ENCODE assay signal across 12 mouse cellular contexts in the genomic region with DNA sequence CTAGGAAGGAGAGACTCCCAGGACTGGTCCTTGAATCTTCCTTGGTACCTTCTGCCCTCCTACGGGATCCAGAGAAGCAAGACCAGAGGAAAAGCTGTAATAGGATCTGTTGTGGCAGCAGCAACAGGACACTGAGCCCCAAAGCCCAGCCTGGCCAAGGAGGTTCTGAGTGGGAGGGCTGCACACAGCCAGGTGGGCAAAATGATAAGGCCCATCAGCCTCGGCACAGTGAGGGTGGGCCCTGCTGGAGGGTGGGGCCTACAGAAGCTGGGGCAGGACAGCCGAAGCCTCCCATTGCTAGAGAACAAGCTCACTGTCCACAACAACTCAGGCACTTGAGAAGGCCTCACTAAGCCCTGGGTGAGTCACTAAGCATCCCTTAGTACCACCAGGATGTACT. TPM values are rescaled to one million over a fixed set of nuclear protein-coding genes. Genes with fewer than 3 reads are reported as not detected.
A peak's percentile ranks its signal among the peaks of the same experiment; 100 is the strongest.
DNase-seq lines count a peak whose midpoint lies in the region; ATAC-seq and TF ChIP-seq lines count a peak whose summit lies in the region.
"Had no signal": no experiment of that assay in that cellular context is flagged by ENCODE, and none has a peak within 500 bp of the region (broad histone marks: within the 10 kb centered on the region; RNA-seq: fewer than 3 reads in every experiment).

No protein-coding gene starts in this region.

- no peak overlapping the region for H3K4me3 ChIP-seq in heart, adult 2 months
- no peak overlapping the region; the same call in 1 of the 2 replicates for H3K4me3 ChIP-seq in neural tube, embryonic 12.5 days
- H3K4me3 ChIP-seq in stomach, postnatal 0 days (ENCODE audit: low read depth, low read length): no peak overlapping the region

- WGBS in heart, adult 2 months: 45% methylated on average over 3 of the region's 3 CpGs
- WGBS in neural tube, embryonic 12.5 days: 86% methylated on average over 3 of the region's 3 CpGs
- 73% methylated on average over 3 of the region's 3 CpGs for WGBS in stomach, postnatal 0 days

- TF ChIP-seq CTCF in heart, adult 2 months (IDR thresholded peaks at IDR 0.05): no peak
- TF ChIP-seq CTCF in stomach, postnatal 0 days (IDR thresholded peaks at IDR 0.05; ENCODE audit: low read depth): no peak

- no peaks in the 10 kb centered on the region for H3K9me3 ChIP-seq in neural tube, embryonic 12.5 days
- H3K9me3 ChIP-seq in stomach, postnatal 0 days (ENCODE audit: control insufficient read depth, low read length): no peaks in the 10 kb centered on the region

- H3K9ac ChIP-seq in heart, adult 2 months (ENCODE audit: low read depth, low read length): no peak overlapping the region
- H3K9ac ChIP-seq in neural tube, embryonic 12.5 days: no peak overlapping the region
- peak overlapping the region; percentile 27; the same call in 1 of the 2 replicates for H3K9ac ChIP-seq in stomach, postnatal 0 days (ENCODE audit: low read length)

- 0 out of 2 replicates have a peak overlapping the region, but pooled peaks have one; percentile 5 for H3K4me2 ChIP-seq in neural tube, embryonic 12.5 days (replicated peaks)
- H3K4me2 ChIP-seq in stomach, postnatal 0 days (replicated peaks; ENCODE audit: low read depth): no peak overlapping the region

- H3K4me1 ChIP-seq in heart, adult 2 months (ENCODE audit: control insufficient read depth, insufficient read depth, low read length): peaks cover 3% of the 10 kb centered on the region
- peaks cover 17% of the 10 kb centered on the region for H3K4me1 ChIP-seq in neural tube, embryonic 12.5 days
- 0 out of 2 replicates have a peak, but pooled peaks cover 2% of the 10 kb centered on the region for H3K4me1 ChIP-seq in stomach, postnatal 0 days (replicated peaks; ENCODE audit: control insufficient read depth, insufficient read depth)

- 0 out of 2 replicates have a peak overlapping the region, but pooled peaks have one; percentile 100 for H3K27ac ChIP-seq in heart, adult 2 months
- no peak overlapping the region for H3K27ac ChIP-seq in neural tube, embryonic 12.5 days
- peak overlapping the region; percentile 98 for H3K27ac ChIP-seq in stomach, postnatal 0 days (replicated peaks)
- H3K27ac ChIP-seq: kidney, postnatal 0 days had no signal

- no peak for TF ChIP-seq POLR2A in heart, adult 2 months (IDR thresholded peaks at IDR 0.05; ENCODE audit: insufficient read depth, low read depth, low read length)

- intact Hi-C loops in heart, adult 2 months (cut with DNase I): loop anchor here (5.0 kb wide), 2 partner anchors 35 to 95 kb away; a partner anchor contains a TSS
- intact Hi-C loops in left cerebral cortex, postnatal 25 days (cut with DNase I): no loop called here

- H3K27me3 ChIP-seq in heart, adult 2 months (ENCODE audit: control insufficient read depth, insufficient read depth, low read length): no peaks in the 10 kb centered on the region
- H3K27me3 ChIP-seq in neural tube, embryonic 12.5 days (replicated peaks): no peaks in the 10 kb centered on the region
- H3K27me3 ChIP-seq in stomach, postnatal 0 days (ENCODE audit: control insufficient read depth, insufficient read depth, low read length): no peaks in the 10 kb centered on the region

- peaks cover 2% of the 10 kb centered on the region; the same call in 1 of the 2 replicates for H3K79me2 ChIP-seq in heart, adult 2 months (replicated peaks; ENCODE audit: control insufficient read depth, insufficient read depth, low read length)

- no peak for ATAC-seq in neural tube, embryonic 12.5 days (ENCODE audit: low FRiP score, low read depth)
- no peak for ATAC-seq in stomach, postnatal 0 days (ENCODE audit: low FRiP score, low TSS enrichment)
- ATAC-seq: activated CD4-positive, CD25-positive, alpha-beta regulatory T cell, adult 4 months had no signal

- no peaks in the 10 kb centered on the region for H3K36me3 ChIP-seq in heart, adult 2 months (ENCODE audit: control insufficient read depth, insufficient read depth, low read length)
- peaks cover 20% of the 10 kb centered on the region for H3K36me3 ChIP-seq in neural tube, embryonic 12.5 days
- peaks cover 11% of the 10 kb centered on the region; the same call in 1 of the 2 replicates for H3K36me3 ChIP-seq in stomach, postnatal 0 days (ENCODE audit: control insufficient read depth, insufficient read depth, low read length)

- no peak for DNase-seq in heart, adult 2 months
- DNase-seq in heart, adult 9 months (ENCODE audit: low spot score in 2 of 2): no peak
- no peak for DNase-seq in neural tube, embryonic 10.5 days (ENCODE audit: extremely low spot score, low spot score)
- peak; percentile 96 for DNase-seq in liver
- no peak for DNase-seq in stomach, postnatal 0 days (ENCODE audit: low spot score)
- no peak for DNase-seq in adrenal gland, adult 8-10 months
- DNase-seq in left cerebral cortex, postnatal 25 days (ENCODE audit: low spot score in 2 of 2): no peak
- DNase-seq: cerebellum, adult 2 months; lung, postnatal 36 days had no signal

- no peak for TF ChIP-seq EP300 in heart, adult 2 months (IDR thresholded peaks at IDR 0.05; ENCODE audit: insufficient read depth, low read depth, low read length)
- TF ChIP-seq EP300 in stomach, postnatal 0 days (optimal IDR thresholded peaks at IDR 0.05): no peak

RNA-seq across cellular contexts. Expression of a gene that starts 1.9 kb away (rescaled TPM):
- 10 to 100 TPM; 39.8 to 49.3 TPM for total RNA-seq in heart, adult 2 months (2021)
- 37.8 and 51.3 TPM in 2 replicates for polyA plus RNA-seq in heart, adult 2 months (2012; rRNA removed)
- 92.8 and 95.0 TPM in 2 replicates for polyA plus RNA-seq in neural tube, embryonic 12.5 days (2016; fragmentation: Nextera tagmentation; extraction: Ambion mirVana)
- 68.8 and 71.5 TPM in 2 replicates for polyA plus RNA-seq in stomach, postnatal 0 days (2015; fragmentation: Nextera tagmentation; extraction: Ambion mirVana)
- 100 to 1,000 TPM in 2 of 4 experiments, 10 to 100 TPM in 2; 82.8 to 122 (median 96.8) TPM for total RNA-seq in adrenal gland, adult 8-10 months (2022)
- total RNA-seq in left cerebral cortex, postnatal 25 days (2021): 10 to 100 TPM; 14.8 to 22.0 TPM

RNA-seq across cellular contexts. Expression of a gene that starts 7.7 kb away (rescaled TPM):
- 10 to 100 TPM; 12.8 TPM for total RNA-seq in heart, adult 2 months (2021)
- 12.7 and 14.2 TPM in 2 replicates for polyA plus RNA-seq in heart, adult 2 months (2012; rRNA removed)
- polyA plus RNA-seq in neural tube, embryonic 12.5 days (2016; fragmentation: Nextera tagmentation; extraction: Ambion mirVana): 281 and 302 TPM in 2 replicates
- polyA plus RNA-seq in stomach, postnatal 0 days (2015; fragmentation: Nextera tagmentation; extraction: Ambion mirVana): 78.7 and 93.6 TPM in 2 replicates
- 10 to 100 TPM; 25.9 to 44.6 (median 31.7) TPM for total RNA-seq in adrenal gland, adult 8-10 months (2022)
- total RNA-seq in left cerebral cortex, postnatal 25 days (2021): 10 to 100 TPM; 56.6 to 56.8 TPM

RNA-seq across cellular contexts. Expression of a gene that starts 16.4 kb away (rescaled TPM):
- total RNA-seq in heart, adult 2 months (2021): 10 to 100 TPM; 18.9 to 20.6 TPM
- 34.3 and 51.3 TPM in 2 replicates for polyA plus RNA-seq in heart, adult 2 months (2012; rRNA removed)
- polyA plus RNA-seq in neural tube, embryonic 12.5 days (2016; fragmentation: Nextera tagmentation; extraction: Ambion mirVana): 34.6 and 39.1 TPM in 2 replicates
- 26.9 and 27.8 TPM in 2 replicates for polyA plus RNA-seq in stomach, postnatal 0 days (2015; fragmentation: Nextera tagmentation; extraction: Ambion mirVana)
- total RNA-seq in adrenal gland, adult 8-10 months (2022): 10 to 100 TPM; 31.4 to 37.0 (median 34.8) TPM
- total RNA-seq in left cerebral cortex, postnatal 25 days (2021): 10 to 100 TPM; 12.5 to 13.8 TPM

RNA-seq across cellular contexts. Expression of a gene that starts 19.3 kb away (rescaled TPM):
- 10 to 100 TPM; 13.9 to 15.3 TPM for total RNA-seq in heart, adult 2 months (2021)
- polyA plus RNA-seq in heart, adult 2 months (2012; rRNA removed): 15.5 and 17.9 TPM in 2 replicates
- polyA plus RNA-seq in neural tube, embryonic 12.5 days (2016; fragmentation: Nextera tagmentation; extraction: Ambion mirVana): 36.9 and 37.8 TPM in 2 replicates
- polyA plus RNA-seq in stomach, postnatal 0 days (2015; fragmentation: Nextera tagmentation; extraction: Ambion mirVana): 15.8 and 18.2 TPM in 2 replicates
- total RNA-seq in adrenal gland, adult 8-10 months (2022): 10 to 100 TPM; 78.0 to 91.8 (median 85.8) TPM
- total RNA-seq in left cerebral cortex, postnatal 25 days (2021): 10 to 100 TPM; 47.3 to 47.4 TPM

RNA-seq across cellular contexts. Expression of a gene that starts 22.1 kb away (rescaled TPM):
- 10 to 100 TPM; 14.4 to 15.7 TPM for total RNA-seq in heart, adult 2 months (2021)
- polyA plus RNA-seq in heart, adult 2 months (2012; rRNA removed): 20.4 and 29.9 TPM in 2 replicates
- 25.3 and 26.9 TPM in 2 replicates for polyA plus RNA-seq in neural tube, embryonic 12.5 days (2016; fragmentation: Nextera tagmentation; extraction: Ambion mirVana)
- polyA plus RNA-seq in stomach, postnatal 0 days (2015; fragmentation: Nextera tagmentation; extraction: Ambion mirVana): 7.4 and 7.5 TPM in 2 replicates
- 10 to 100 TPM; 42.6 to 60.5 (median 49.9) TPM for total RNA-seq in adrenal gland, adult 8-10 months (2022)
- total RNA-seq in left cerebral cortex, postnatal 25 days (2021): 100 to 1,000 TPM; 207 to 225 TPM
